Mouse (Mus musculus) liver (tissue): ENCODE measurements around the gene Npr1.

Experiments
- DNase-seq: peaks from one replicate; pipeline ENCODE4 v3.0.0-alpha.2; 2020; ENCODE audit warnings: mixed read lengths

Gene Npr1

GRCm38 (mm10) chr3:90465686-90466310 is at the start of gene Npr1:
Npr1 (minus strand) TSS chr3:90465866.
- peak; percentile 34 for DNase-seq

- DNase-seq: no peak
Observed at GRCm38 (mm10) chr3:90515242-90515641, 49.6 kb upstream of the Npr1 start.

GRCm38 (mm10) chr3:90514691-90515090 is 49.0 kb upstream of the Npr1 start:
- DNase-seq: peak; percentile 84

- DNase-seq: peak; percentile 68
Observed at GRCm38 (mm10) chr3:90513796-90514590, 48.3 kb upstream of the Npr1 start, which contains the start of the genes S100a1 and S100a13. S100a1 (minus strand) TSS chr3:90514392. S100a13 (plus strand) TSS chr3:90514435.

- no peak for DNase-seq
Observed at GRCm38 (mm10) chr3:90512948-90513642, 47.4 kb upstream of the Npr1 start.

DNA sequence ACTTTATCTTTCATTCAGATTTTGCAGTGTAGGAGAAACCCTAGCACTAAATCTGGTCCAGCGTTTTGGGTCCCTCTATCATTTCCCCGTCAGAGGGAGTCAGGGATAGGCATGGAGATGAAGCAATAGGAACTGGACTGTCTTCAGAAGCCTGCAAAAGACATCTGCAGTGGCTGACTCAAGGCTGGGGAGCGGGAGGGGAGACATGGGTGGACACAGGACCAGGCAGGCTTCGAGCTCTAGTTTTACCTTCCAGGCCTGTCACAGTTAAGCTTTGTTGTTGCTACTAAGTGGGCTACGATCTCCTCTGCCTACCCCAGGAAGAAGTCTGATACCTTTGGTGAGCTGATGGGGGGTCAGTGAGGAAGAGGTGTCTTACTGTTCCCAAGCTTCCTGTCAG is 46.6 kb upstream of the Npr1 start:
- DNase-seq: no peak

DNA sequence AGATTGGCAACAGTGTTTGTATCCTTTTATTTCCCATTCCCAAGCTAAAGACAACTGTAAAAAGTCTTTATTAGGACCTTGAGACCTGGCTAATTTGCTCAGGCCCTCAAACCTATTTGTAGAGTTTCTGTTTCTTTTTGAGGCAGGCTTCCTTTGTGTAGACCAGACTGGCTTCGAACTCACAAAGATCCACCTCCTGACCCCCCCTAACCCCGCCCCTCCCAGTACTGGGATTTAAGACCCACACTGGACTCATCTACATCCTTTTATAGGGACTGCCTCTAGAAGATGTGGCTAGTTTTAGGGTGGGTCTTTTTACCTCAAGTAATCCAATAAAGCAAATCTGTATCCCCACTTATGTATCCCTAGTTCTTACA is 44.1 kb upstream of the Npr1 start:
- no peak for DNase-seq

DNA sequence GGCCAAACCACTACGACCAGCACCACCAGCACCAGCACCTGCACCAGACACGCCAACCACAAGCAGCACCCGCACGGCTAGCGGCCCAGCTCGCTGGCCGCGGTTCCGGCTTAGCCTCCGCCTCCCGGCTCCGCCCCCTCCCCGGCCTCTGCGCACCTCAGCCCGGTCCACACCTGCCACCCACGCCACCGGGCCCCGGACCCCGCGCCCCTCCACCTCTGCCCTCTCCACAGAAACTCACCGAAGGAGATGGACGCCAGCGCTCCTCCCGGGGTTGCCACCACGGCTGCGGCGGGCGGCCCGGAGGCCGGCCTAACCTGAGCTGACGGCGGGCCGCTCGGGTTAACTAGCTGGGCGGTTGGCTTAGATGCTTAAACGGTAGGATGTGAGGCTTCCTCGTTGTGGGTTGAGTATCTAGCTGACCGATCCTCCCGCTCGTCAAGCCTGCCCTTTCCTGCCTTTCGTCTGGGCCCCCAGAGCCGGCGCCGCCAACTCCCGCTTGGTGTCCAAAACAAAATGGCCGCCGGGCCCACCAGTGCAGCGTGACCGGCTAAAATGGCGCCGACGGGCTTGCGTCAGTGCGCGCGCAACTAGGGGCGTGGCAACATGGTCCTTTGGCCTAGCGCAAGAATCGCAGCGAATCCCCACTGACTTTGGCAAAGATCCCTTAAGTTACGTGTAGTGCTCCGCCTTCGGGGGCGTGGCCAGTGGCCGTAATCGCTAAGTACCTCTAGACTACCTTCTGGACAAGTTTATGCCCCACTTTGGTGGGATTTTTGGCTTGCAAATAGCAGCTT is 43.5 kb upstream of the Npr1 start, which contains the start of gene Chtop:
Gene Chtop, minus strand, starts transcription at position 549 of the 797 bp plus-strand sequence.
- peak; percentile 100 for DNase-seq

DNA sequence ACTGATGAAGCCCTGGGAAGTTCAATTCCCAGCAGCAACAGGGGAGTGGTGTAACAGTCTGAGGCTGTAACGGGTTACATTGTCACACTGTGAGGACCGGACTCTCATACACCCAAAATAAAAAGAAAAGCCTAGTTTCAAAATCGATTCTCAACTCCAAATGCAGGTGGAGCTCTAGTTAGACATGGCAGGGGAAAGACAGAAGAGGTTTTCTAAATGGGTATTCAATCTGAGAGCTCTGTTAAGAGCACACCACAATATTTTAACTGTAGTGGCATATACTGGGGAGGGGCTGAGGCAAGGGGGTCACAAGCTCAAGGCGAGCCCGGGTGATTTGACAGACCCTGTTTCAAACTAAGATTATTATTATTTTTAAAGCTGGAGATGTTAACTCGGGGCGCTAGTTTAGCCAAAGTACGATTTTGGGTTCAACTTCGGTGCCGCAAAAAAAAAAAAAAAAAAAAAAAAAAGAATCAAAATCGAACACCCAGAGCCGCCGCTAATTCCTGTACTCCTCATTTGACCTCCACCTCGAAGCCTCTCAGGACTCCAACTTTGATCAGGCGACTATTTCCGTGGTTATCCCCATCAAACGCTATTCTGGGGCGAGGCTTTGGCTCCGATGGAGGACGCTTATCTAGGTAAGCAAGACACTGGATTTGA is 42.8 kb upstream of the Npr1 start:
- no peak for DNase-seq

DNA sequence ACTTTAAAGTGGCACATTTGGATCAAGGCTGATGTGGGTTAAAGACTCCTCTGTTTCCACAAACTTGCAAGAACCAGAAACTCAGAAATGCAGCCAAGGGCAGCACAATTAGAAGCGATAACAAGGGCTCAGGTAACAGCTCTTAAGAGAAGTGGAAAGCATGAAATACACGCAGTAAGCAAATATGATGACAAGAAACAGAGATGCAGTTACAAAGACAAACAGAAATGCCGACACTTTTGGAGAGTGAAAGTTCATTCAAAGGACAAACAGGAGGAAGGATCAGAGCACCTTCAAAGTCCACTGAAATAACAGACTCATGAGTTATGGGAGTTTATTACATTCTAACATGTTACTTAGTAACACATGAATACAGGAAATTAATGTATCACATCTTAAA is 40.7 kb upstream of the Npr1 start:
- DNase-seq: no peak

GRCm38 (mm10) chr3:90505216-90505615 is 39.5 kb upstream of the Npr1 start:
- DNase-seq: no peak

- DNase-seq: no peak
Observed at GRCm38 (mm10) chr3:90503444-90503843, 37.8 kb upstream of the Npr1 start.

GRCm38 (mm10) chr3:90497597-90497996 is 31.9 kb upstream of the Npr1 start:
- DNase-seq: no peak

- DNase-seq: no peak
Observed at GRCm38 (mm10) chr3:90495850-90496525, 30.3 kb upstream of the Npr1 start.

- no peak for DNase-seq
Observed at GRCm38 (mm10) chr3:90493831-90494540, 28.3 kb upstream of the Npr1 start.

DNA sequence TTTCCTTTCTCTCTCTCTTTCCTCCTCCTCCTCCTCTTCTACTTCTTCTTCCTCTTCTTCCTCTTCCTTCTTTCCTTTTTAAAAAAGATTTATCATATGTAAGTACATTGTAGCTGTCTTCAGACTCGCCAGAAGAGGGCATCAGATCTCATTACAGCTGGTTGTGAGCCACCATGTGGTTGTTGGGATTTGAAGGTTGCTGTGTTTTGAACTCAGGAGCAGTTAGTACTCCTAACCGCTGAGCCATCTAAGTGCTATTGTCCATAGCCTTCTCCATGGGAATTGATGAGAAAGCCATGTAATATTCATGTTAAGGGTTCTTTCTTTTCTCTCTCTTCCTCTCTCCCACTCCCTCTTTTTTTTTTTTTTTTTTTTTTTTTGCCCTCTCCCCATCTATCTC is 25.7 kb upstream of the Npr1 start:
- peak; percentile 24 for DNase-seq

DNA sequence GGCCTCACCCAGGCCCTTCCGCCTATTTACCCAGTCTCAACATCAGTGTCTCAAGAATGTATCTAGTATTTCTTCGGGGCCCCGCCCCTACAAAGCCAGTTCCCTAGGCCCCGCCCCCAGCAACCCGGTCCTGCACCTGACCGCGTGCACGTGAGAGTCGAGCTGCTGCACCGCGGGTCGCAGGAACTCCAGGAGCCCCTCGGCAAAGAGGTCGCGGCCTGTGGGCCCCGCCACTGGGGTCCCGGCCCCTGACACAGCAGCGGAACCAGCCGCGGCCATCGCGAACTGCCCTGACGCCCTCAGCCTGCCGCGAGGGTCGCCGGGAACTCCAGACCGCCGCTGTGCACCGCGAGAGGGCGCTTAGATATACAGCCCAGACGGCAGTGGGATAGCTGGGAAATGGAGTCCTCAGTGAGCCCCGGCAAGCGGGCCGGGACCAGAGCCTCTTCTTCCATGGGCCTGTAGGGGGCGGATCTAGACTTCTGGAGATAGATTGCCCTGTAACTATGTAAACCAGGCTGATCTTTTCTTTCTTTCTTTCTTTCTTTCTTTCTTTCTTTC is 25.1 kb upstream of the Npr1 start, which contains the start of gene Snapin:
Gene Snapin, minus strand, starts transcription at position 338 of the 561 bp plus-strand sequence.
- DNase-seq: peak; percentile 96

- DNase-seq: no peak
Observed at GRCm38 (mm10) chr3:90488576-90488975, 22.9 kb upstream of the Npr1 start.

DNA sequence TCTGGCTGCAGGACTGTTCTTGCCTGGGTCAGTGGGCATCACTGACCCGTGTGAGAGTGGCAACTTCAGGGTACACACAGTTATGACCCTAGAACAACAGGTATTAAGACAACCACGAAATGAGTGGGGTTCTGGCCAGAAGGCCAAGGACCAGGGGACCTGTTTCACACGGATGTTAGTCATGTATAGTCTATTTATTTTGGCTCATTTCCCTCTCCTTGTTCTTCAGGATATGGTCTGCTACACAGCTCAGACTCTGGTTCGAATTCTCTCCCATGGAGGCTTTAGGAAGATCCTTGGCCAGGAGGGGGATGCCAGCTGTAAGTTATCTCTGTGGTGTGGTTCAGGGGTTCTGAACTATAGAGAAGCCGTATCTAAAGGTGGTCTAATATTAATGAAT is 21.3 kb upstream of the Npr1 start:
- DNase-seq: no peak

DNA sequence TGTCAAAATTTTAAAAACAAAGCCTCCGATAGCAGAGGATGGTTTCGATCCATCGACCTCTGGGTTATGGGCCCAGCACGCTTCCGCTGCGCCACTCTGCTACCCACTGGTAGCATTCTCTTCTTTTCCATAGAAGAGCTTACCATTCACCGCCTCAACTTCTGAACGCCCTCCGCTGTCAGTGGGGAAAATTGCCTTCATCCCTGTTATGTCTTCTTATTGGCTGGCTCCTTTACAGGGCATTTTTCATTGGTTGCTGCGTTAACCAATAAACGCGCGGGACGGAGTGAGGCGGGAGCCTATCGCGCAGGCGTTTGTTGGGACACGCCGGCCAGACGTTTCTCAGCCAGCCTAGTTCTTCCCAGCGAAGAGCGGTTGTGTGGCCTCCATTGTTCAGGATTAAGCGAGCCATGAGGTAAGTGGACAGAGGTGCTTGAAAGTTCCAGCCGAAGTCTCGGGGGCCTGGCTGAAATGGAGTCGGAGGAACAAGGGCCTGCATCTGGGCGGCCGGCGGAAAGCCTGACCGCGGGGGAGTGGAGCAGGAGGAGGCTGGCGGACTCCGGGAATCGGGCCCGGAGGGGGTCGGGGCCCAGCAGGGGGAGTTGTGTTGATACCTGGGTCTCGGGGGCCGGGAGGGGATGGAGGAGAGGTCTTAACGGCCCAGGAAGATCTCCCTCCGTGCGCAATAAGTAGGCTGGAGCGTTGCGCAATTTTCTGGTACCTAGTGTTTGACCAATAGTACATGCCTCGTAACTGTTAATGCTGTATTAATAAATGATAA is 10.4 kb upstream of the Npr1 start, which contains the start of gene Ilf2:
Gene Ilf2, plus strand, starts transcription at position 296 of the 781 bp plus-strand sequence.
- DNase-seq: peak; percentile 94
